Mouse (Mus musculus) thymus, adult 2 months (tissue): ENCODE data around the gene Vipr2.

Experiments used
- CTCF ChIP-seq: fragments of 200-500 bp; IDR thresholded peaks from 2 replicates; pipeline ENCODE4 v1.5.1; 2012; ENCODE audit warnings: mild to moderate bottlenecking, control low read depth, low read length, moderate library complexity, borderline replicate concordance; ENCODE audit not compliant: control insufficient read depth, poor library complexity, insufficient read depth; ENCODE audit errors: extremely low read depth
- POLR2A ChIP-seq: fragments of 200-500 bp; IDR thresholded peaks from 2 replicates; pipeline ENCODE4 v1.6.1; 2012; ENCODE audit warnings: mild to moderate bottlenecking, low read length, control low read depth, moderate library complexity; ENCODE audit not compliant: control insufficient read depth, poor library complexity, insufficient read depth; ENCODE audit errors: extremely low read depth

DNA sequence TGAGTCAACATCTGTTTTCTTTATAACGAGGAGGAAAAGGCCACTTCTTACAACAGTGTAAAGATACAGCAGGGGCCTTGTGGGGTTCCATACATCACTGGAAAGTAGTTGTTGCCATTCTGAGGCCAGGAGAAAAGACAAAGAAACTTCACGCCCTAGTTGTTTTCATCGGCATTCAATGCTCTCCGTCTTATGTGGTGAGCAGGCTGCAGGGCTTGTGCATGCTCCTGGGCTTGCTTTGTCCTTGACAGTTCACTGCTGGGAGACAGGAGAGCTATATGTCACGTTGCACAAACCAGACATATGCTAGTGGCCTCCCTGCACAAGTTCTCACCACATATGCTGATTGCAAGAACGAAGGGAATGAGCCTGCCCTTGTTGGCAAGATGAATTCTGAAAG lies 116.4 kb downstream of the Vipr2 start:
- TF ChIP-seq CTCF (no peak), POLR2A (no peak)
